Mouse (Mus musculus) kidney, adult 2 months (tissue): ENCODE measurements around the gene Hat1.

Experiments
- CTCF ChIP-seq: fragments of 200-500 bp; conservative IDR thresholded peaks from 2 replicates; pipeline ENCODE4 v1.5.1; 2011; ENCODE audit warnings: low read depth, mild to moderate bottlenecking, control low read depth, low read length, moderate library complexity, mixed read lengths; ENCODE audit not compliant: insufficient read depth, insufficient read length
- POLR2A ChIP-seq: fragments of 200-500 bp; IDR thresholded peaks from one replicate; pipeline ENCODE4 v1.6.1; 2011; ENCODE audit warnings: low read depth, low read length, control low read depth

DNA sequence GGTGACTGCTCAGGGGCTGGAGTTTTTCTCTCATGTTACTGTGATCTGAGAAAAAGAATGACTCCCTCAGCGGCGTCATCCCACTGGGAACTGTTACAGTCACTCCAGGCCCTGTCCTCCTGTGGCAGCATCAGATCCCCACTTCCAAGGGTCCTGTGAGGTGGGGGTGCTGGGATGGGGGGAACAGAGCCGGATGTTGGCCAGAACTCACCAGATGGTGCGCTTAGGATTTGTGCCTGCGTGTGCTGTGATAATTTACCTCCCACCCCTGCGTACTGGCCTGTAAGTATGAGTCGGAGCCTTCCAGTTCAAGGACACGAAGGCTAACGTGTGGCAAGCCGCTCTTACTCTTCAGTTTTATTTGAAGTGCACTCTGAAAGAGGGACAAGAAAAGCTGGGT is 86.6 kb downstream of the Hat1 start:
- TF ChIP-seq CTCF (no peak), POLR2A (no peak)
